Mouse (Mus musculus) forebrain, embryonic 13.5 days (tissue): Measurements from ENCODE around the gene Vmn1r120. TPM values are rescaled to one million over a fixed set of nuclear protein-coding genes. Genes with fewer than 3 reads are reported as not detected.
"Not testable (repeated sequence)": the region's sequence is repeated elsewhere in the genome, so short reads cannot be mapped to it uniquely, and the experiment has no call there.

ENCODE experiments used
- ATAC-seq: fragments of 200-750 bp; cut with Nextera tagmentation; 2 replicates; pipeline ENCODE4 v1.8.0; 2017
- H3K27ac ChIP-seq: fragments of 300-500 bp; sonication (generic); 2 replicates; pipeline ENCODE4 v1.5.1; 2015; ENCODE audit warnings: inconsistent platforms, mild to moderate bottlenecking, moderate library complexity
- H3K27me3 ChIP-seq: fragments of 300-500 bp; sonication (generic); 2 replicates; pipeline ENCODE4 v1.6.1; 2015; ENCODE audit warnings: mild to moderate bottlenecking, inconsistent platforms
- H3K36me3 ChIP-seq: fragments of 300-500 bp; sonication (generic); 2 replicates; pipeline ENCODE4 v1.6.1; 2015; ENCODE audit warnings: mild to moderate bottlenecking, inconsistent platforms; ENCODE audit not compliant: poor library complexity, severe bottlenecking
- H3K4me1 ChIP-seq: fragments of 300-500 bp; sonication (generic); 2 replicates; pipeline ENCODE4 v1.6.1; 2015; ENCODE audit warnings: inconsistent platforms
- H3K4me2 ChIP-seq: fragments of 300-500 bp; sonication (generic); 2 replicates; pipeline ENCODE4 v1.6.1; 2015; ENCODE audit warnings: inconsistent platforms, mild to moderate bottlenecking, moderate library complexity
- H3K4me3 ChIP-seq: fragments of 300-500 bp; sonication (generic); 2 replicates; pipeline ENCODE4 v1.5.1; 2015; ENCODE audit warnings: mild to moderate bottlenecking, inconsistent platforms
- H3K9ac ChIP-seq: fragments of 300-500 bp; sonication (generic); 2 replicates; pipeline ENCODE4 v1.6.1; 2015; ENCODE audit warnings: mild to moderate bottlenecking, inconsistent platforms
- H3K9me3 ChIP-seq: fragments of 300-500 bp; sonication (generic); replicated peaks from 2 replicates; pipeline ENCODE4 v1.6.1; 2016; ENCODE audit warnings: inconsistent platforms
- WGBS: fragments of 180-500 bp; shearing (Covaris S2); methylation state at CpG from one replicate; pipeline ENCODE4 v1.1.7; 2015; 5-methylcytosine and 5-hydroxymethylcytosine counted together
- polyA plus RNA-seq: library from polyadenylated mRNA; unstranded; fragments of >200 nt; fragmentation: Nextera tagmentation; extraction: Ambion mirVana; gene quantifications from 2 replicates; pipeline ENCODE4 v1.2.1, GENCODE M21; 2015

The Vmn1r120 gene
- not detected in 2 replicates for polyA plus RNA-seq

GRCm38 (mm10) chr7:21053684-21054083 lies at the start of gene Vmn1r120:
Vmn1r120 (minus strand) TSS chr7:21053784.
- WGBS: 79% methylated on average over 1 of the region's 1 CpGs
- not testable (repeated sequence) for H3K4me3 ChIP-seq, H3K27me3 ChIP-seq, H3K27ac ChIP-seq, H3K4me2 ChIP-seq, H3K36me3 ChIP-seq, H3K9me3 ChIP-seq, H3K4me1 ChIP-seq, ATAC-seq, H3K9ac ChIP-seq

- H3K4me3 ChIP-seq, H3K27ac ChIP-seq, H3K9ac ChIP-seq, H3K27me3 ChIP-seq, H3K36me3 ChIP-seq, ATAC-seq, H3K9me3 ChIP-seq, H3K4me2 ChIP-seq, H3K4me1 ChIP-seq: not testable (repeated sequence)
- 75% methylated on average over 5 of the region's 5 CpGs for WGBS
Measured at GRCm38 (mm10) chr7:21098413-21098812, 44.8 kb upstream of the Vmn1r120 start, which contains the start of gene Vmn1r121. Vmn1r121 (minus strand) TSS chr7:21098513.

- H3K4me3 ChIP-seq, H3K9me3 ChIP-seq, H3K4me2 ChIP-seq, H3K4me1 ChIP-seq, H3K9ac ChIP-seq, H3K27me3 ChIP-seq, H3K36me3 ChIP-seq, ATAC-seq, H3K27ac ChIP-seq: not testable (repeated sequence)
- no CpG with 5 or more reads among the region's 2 CpGs for WGBS
Measured at GRCm38 (mm10) chr7:21012355-21012754, 41.2 kb downstream of the Vmn1r120 start, which contains the start of gene Vmn1r119. Vmn1r119 (minus strand) TSS chr7:21012455.

Other genes with a start within 250 kb of the Vmn1r120 start
- gene Vmn1r114, start 241.6 kb downstream of the Vmn1r120 start, polyA plus RNA-seq: not detected in 2 replicates
- not detected in 2 replicates for gene Vmn1r115, start 208.8 kb downstream of the Vmn1r120 start, polyA plus RNA-seq
- not detected in 2 replicates for gene Vmn1r116, start 181.5 kb downstream of the Vmn1r120 start, polyA plus RNA-seq
- not detected in 2 replicates for gene Vmn1r117, start 169.7 kb downstream of the Vmn1r120 start, polyA plus RNA-seq
- gene Vmn1r118, start 141.4 kb downstream of the Vmn1r120 start, polyA plus RNA-seq: not detected in 2 replicates
- gene Vmn1r119, start 41.3 kb downstream of the Vmn1r120 start, polyA plus RNA-seq: not detected in 2 replicates
- not detected in 2 replicates for gene Vmn1r121, start 44.7 kb upstream of the Vmn1r120 start, polyA plus RNA-seq
- gene Vmn1r122, start 80.3 kb upstream of the Vmn1r120 start, polyA plus RNA-seq: not detected in 2 replicates
- gene Vmn1r123, start 108.4 kb upstream of the Vmn1r120 start, polyA plus RNA-seq: not detected in 2 replicates
- not detected in 2 replicates for gene Gm5157, start 136.6 kb upstream of the Vmn1r120 start, polyA plus RNA-seq
- not detected in 2 replicates for gene Vmn1r124, start 206.8 kb upstream of the Vmn1r120 start, polyA plus RNA-seq
- gene Vmn1r125, start 218.4 kb upstream of the Vmn1r120 start, polyA plus RNA-seq: not detected in 2 replicates
- not detected in 2 replicates for gene Vmn1r126, start 247.7 kb upstream of the Vmn1r120 start, polyA plus RNA-seq